Mouse (Mus musculus) adrenal gland (tissue): ENCODE measurements around the gene Trim43b.
"Not testable (repeated sequence)": the region's sequence is repeated elsewhere in the genome, so short reads cannot be mapped to it uniquely, and the experiment has no call there.

Experiments used
- intact Hi-C: fragments of 180-260 bp; cut with DNase I; formaldehyde crosslinking; loops from one replicate; pipeline ENCODE4 v1.15.1; 2025
- long read RNA-seq, 2 experiments: library from polyadenylated mRNA; unstranded; transcript quantifications; one replicate each; pipeline ENCODE4 v2.0.0; 2020; ENCODE audit warnings: borderline replicate concordance in 1 of 2; ENCODE audit not compliant: insufficient replicate concordance in 1 of 2

The Trim43b gene
- long read RNA-seq, experiment 1, result 0 reads
- long read RNA-seq, experiment 2, result 0 reads

DNA sequence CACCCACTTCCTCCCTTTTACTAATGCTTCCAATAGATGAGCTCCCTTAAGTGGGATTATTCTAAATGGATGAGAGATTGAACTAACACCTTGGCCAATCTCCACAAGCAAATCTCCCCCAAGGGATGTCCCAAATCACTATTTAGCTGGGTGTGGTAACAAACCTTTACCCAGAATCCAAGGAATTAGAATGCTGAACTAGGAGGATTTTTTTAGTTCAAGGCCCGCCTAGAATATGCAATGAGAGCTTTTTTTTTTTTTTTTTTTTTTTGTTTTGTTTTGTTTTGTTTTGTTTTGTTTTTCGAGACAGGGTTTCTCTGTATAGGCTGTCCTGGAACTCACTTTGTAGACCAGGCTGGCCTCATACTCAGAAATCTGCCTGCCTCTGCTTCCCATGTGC is at the start of gene Trim43b:
TSS of gene Trim43b (minus strand) at position 101 of the 400 bp plus-strand sequence.
- intact Hi-C loops, result not testable (repeated sequence)

DNA sequence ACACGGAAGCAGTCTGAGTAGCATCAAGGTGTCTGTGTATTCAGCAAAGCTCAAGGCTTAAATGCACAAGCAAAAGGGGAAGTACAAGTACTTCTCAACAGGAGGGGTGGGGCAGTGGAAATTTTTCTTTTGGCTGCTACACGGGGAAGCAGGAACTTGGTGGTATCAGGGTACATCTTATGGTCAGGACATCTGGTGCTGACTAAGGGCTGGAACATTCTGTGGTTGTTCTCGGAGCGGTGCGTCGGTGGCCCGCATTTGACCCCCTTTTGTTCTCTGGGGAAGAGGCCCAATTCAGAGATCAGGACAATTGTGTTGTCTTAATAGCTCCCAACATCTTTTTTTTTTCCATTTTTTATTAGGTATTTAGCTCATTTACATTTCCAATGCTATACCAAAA is 11.9 kb upstream of the Trim43b start:
- intact Hi-C loops, result not testable (repeated sequence)

DNA sequence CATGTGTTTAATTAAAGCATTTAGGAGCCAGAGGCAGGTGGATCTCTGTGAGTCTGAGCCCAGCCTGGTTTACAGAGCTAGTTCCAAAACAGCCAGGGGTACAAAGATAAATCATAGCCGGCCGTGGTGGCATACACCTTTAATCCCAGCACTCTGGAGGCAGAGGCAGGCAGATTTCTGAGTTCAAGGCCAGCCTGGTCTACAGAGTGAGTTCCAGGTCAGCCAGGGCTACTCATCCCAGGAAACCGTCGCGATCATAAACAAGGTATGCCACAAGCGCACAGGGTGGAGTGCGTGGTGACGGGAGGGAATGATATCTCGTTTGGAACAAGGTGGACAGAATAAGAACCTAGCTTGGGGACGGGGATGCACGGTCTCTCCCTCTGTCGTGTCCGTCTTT is 5.9 kb downstream of the Trim43b start:
- intact Hi-C loops, result not testable (repeated sequence)

DNA sequence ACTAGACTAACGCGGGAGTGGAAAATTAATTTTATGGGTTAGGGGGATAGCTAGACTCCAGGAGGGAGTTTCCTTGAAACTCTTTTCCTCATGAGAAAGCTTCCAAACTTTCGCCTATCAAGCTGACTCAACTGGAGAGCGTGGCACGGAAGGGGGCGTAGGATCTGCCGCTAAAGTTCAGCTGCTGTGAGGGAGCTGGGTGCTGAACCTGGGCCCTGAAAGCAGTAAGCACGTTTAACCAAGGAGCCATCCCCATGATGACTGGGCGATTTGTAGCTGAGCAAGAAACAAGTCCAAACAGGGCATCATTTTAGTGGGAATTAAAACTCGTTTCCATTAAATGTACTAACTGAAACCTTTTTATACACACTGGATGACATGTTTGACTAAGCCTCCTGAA is 13.0 kb downstream of the Trim43b start:
- intact Hi-C loops, result not testable (repeated sequence)

DNA sequence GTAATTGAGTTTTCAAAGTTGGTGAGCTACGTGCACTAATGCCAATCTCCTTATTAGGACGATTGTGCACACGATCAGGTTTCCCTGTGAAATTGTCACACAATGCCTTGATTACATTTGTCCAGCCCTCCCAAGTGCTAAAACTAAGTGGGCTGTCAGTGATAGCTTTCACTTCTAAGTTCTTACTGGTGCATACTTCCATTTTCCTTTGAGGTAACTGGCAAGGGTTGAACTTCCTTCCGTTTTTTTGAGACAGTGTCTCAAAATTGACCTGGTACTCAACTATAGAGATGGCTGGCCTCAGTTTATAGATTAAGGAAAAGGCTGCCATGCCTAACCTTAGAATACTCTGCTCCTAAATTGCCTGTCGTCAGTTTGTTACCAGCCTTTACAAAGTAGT is 16.1 kb downstream of the Trim43b start:
- intact Hi-C loops, result not testable (repeated sequence)

DNA sequence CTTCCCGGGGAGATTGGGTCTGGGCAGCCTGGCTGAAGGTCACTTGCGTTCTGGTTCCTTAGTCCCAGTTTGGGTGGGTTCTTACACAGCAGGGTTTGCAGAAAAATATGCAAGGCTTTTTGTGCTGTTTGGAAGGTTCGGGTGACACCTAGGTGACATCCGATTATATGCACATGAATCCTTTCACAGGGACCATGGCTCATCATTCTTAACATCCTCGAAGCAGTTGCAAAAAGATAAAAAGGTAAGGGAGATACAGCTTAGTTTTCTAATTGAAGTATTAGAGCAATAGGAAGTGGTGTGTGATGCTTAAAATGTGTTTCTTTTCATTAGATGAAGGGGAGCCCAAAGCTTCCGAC is 25.5 kb downstream of the Trim43b start:
- intact Hi-C loops, result not testable (repeated sequence)

DNA sequence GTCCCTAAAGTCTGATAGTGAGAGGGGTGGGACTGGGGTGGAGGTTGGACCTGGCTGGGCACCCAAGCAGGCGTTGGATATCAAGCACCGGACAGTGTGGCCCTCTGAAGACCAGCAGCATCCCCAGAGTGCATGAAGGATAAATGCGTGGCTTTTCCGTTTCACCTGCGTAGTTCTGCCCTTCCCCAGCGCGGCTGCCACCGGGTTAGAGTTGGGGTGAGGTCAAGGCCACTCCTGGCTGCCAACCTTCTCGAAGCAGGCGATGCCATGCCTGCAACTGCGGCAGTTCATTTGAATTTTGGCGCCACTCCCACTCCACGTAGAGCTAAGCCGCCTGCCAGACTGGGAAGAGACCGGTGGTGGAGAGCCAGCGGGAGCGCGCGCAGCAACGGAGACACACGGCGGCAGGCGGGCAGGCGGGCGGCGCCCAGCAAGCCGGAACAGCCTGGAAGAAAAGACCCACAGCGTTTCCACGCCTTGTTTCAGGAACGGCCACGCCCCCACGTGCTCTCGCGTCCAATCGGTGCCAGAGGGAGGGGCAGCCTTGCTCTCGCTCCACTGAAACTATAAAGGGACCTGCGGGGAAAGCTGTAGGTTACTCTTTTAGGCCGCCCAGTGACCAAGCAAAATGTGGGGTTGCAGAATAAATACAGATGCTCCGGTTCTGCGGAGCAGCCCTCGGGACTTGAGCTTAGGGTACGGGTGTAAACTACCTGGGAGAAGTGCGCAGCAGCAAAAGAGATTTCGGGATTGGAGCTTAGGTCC is 26.1 kb downstream of the Trim43b start:
- intact Hi-C loops, result not testable (repeated sequence)
